Mouse (Mus musculus): ENCODE data around the gene Shroom4.

DNA sequence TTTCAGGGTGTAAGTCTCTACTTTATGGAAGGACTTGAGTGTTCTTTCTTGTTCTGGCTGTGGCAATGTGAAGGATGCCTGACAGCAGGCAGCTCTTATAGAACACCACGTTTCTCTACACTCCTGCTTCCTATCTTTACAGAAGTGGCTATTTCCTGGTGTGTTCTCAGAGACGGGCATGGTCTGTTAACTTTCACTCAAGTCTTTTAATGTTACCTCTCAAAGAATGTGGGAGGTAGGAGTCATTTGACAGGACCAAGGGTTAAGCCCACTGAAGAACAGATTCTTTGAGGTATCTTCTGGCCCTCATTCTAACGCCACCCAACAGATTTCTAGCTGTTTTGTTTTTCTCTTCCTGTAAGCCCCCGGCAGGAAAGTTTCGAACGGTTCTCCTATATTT is 9.5 kb downstream of the Shroom4 start:
- TF ChIP-seq POLR2A (IDR thresholded peaks at IDR 0.05; ENCODE audit: extremely low read depth, insufficient read depth, low read length) (no peak), CTCF (IDR thresholded peaks at IDR 0.05; ENCODE audit: low read depth, low read length) (no peak)
